Mouse (Mus musculus): ENCODE data around the gene Smarcad1.

DNA sequence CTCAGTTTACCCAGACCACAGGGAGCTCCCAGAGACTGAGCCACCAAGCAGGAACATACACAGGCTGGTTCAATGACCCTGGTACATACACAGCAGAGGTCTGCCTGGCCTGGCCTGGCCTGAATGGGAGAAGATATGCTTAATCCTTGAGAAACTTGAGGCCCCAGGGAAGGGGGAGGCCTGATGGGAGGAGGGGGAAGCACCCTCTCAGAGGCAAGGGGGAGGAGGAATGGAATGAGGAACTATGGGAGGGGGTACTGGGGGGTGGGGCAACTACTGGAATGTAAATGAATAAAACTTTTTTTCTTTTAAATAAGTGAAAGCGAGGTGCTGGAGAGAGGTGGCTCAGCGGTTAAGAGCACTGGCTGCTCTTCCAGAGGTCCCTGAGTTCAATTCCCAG lies 30.2 kb upstream of the Smarcad1 start:
- TF ChIP-seq CTCF (IDR thresholded peaks at IDR 0.05; ENCODE audit: low read depth) (no peak), EP300 (IDR thresholded peaks at IDR 0.05; ENCODE audit: low read depth) (no peak)
